Mouse (Mus musculus) embryonic facial prominence, embryonic 14.5 days (tissue): Measurements from ENCODE around the gene Rsad2. TPM values are rescaled to one million over a fixed set of nuclear protein-coding genes. Genes with fewer than 3 reads are reported as not detected.

Source experiments
- ATAC-seq: fragments of 200-750 bp; cut with Nextera tagmentation; 2 replicates; pipeline ENCODE4 v1.8.0; 2017; ENCODE audit warnings: low read depth, moderate number of reproducible peaks, moderate TSS enrichment
- DNase-seq: peaks from one replicate; pipeline ENCODE4 v3.0.0-alpha.2; 2015; ENCODE audit warnings: low spot score
- H3K27ac ChIP-seq: fragments of 300-500 bp; sonication (generic); replicated peaks from 2 replicates; pipeline ENCODE4 v1.5.1; 2014; ENCODE audit warnings: low read depth, mild to moderate bottlenecking, low read length, moderate library complexity
- H3K27me3 ChIP-seq: fragments of 300-500 bp; sonication (generic); replicated peaks from 2 replicates; pipeline ENCODE4 v1.6.1; 2014; ENCODE audit warnings: low read length; ENCODE audit not compliant: control insufficient read depth, insufficient read depth
- H3K36me3 ChIP-seq: fragments of 300-500 bp; sonication (generic); 2 replicates; pipeline ENCODE4 v1.6.1; 2014; ENCODE audit warnings: low read length, mixed read lengths; ENCODE audit not compliant: control insufficient read depth, insufficient read depth
- H3K4me1 ChIP-seq: fragments of 300-500 bp; sonication (generic); 2 replicates; pipeline ENCODE4 v1.6.1; 2014; ENCODE audit warnings: antibody characterized with exemption, low read length; ENCODE audit not compliant: control insufficient read depth, insufficient read depth
- H3K4me2 ChIP-seq: fragments of 300-500 bp; sonication (generic); 2 replicates; pipeline ENCODE4 v1.6.1; 2014; ENCODE audit warnings: low read depth, mild to moderate bottlenecking, low read length, moderate library complexity, mixed read lengths
- H3K4me3 ChIP-seq: fragments of 300-500 bp; sonication (generic); 2 replicates; pipeline ENCODE4 v1.5.1; 2014; ENCODE audit warnings: low read depth, mild to moderate bottlenecking, low read length
- H3K9ac ChIP-seq: fragments of 300-500 bp; sonication (generic); 2 replicates; pipeline ENCODE4 v1.6.1; 2014; ENCODE audit warnings: low read depth, mild to moderate bottlenecking, low read length, moderate library complexity, mixed read lengths
- H3K9me3 ChIP-seq: fragments of 300-500 bp; sonication (generic); 2 replicates; pipeline ENCODE4 v1.6.1; 2016; ENCODE audit warnings: low read length; ENCODE audit not compliant: control insufficient read depth
- WGBS: fragments of 180-500 bp; shearing (Covaris S2); extraction: QIAGEN DNeasy Blood & Tissue Kit; methylation state at CpG from one replicate; pipeline ENCODE4 v1.1.7; 2014; 5-methylcytosine and 5-hydroxymethylcytosine counted together
- microRNA-seq: library from miRNA; unstranded; fragments of <30 nt; microRNA quantifications from one replicate; pipeline ENCODE4, GENCODE M21; 2016; ENCODE audit warnings: borderline number of aligned reads
- polyA plus RNA-seq: library from polyadenylated mRNA; unstranded; fragments of >200 nt; fragmentation: Nextera tagmentation; extraction: Ambion mirVana; gene quantifications from 2 replicates; pipeline ENCODE4 v1.2.1, GENCODE M21; 2014

Gene Rsad2
- polyA plus RNA-seq, 1 experiment from 2014 or later, result 2.4 TPM

GRCm38 (mm10) chr12:26400762-26401161 lies 55.5 kb downstream of the Rsad2 start:
- Histone ChIP-seq H3K9ac (no peak overlapping the region), H3K4me3 (no peak overlapping the region), H3K27me3 (no peaks in the 10 kb centered on the region), H3K4me2 (no peak overlapping the region), H3K9me3 (no peaks in the 10 kb centered on the region), H3K36me3 (0 out of 2 replicates have a peak, but pooled peaks cover 12% of the 10 kb centered on the region), H3K4me1 (peaks cover 36% of the 10 kb centered on the region), H3K27ac (no peak overlapping the region)
- ATAC-seq, result no peak
- 95% methylated on average over 1 of the region's 1 CpGs for WGBS
- DNase-seq, result no peak

- no peak for DNase-seq
- Histone ChIP-seq H3K9me3 (no peaks in the 10 kb centered on the region), H3K4me1 (peaks cover 40% of the 10 kb centered on the region), H3K36me3 (0 out of 2 replicates have a peak, but pooled peaks cover 9% of the 10 kb centered on the region), H3K4me3 (no peak overlapping the region), H3K27ac (no peak overlapping the region), H3K9ac (no peak overlapping the region), H3K4me2 (no peak overlapping the region), H3K27me3 (no peaks in the 10 kb centered on the region)
- no peak for ATAC-seq
- WGBS, result 72% methylated on average over 6 of the region's 6 CpGs
Observed at GRCm38 (mm10) chr12:26399391-26399790, 56.9 kb downstream of the Rsad2 start.

DNA sequence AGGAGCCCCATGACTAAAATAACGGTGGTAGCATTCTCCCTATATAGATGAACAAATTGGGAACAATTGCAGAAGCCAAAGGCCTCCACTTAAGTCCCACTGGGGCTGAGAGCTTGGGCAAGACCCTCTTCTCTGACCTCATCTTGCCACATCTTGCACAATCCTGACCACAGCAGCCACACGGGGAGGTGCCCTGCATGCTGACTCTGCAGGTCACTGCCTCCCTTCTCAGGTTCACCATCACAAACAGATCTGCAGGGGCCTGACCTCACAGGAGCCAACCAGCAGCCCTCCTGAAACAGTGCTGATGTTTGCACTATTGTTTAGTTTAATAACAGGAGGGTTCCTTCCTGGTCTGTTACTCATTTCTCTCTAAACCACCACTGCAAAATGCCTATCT lies 57.7 kb downstream of the Rsad2 start:
- Histone ChIP-seq H3K27me3 (no peaks in the 10 kb centered on the region), H3K9me3 (no peaks in the 10 kb centered on the region), H3K36me3 (0 out of 2 replicates have a peak, but pooled peaks cover 6% of the 10 kb centered on the region), H3K27ac (no peak overlapping the region), H3K9ac (no peak overlapping the region), H3K4me1 (peaks cover 44% of the 10 kb centered on the region), H3K4me3 (no peak overlapping the region), H3K4me2 (no peak overlapping the region)
- WGBS, result 39% methylated on average over 2 of the region's 2 CpGs
- DNase-seq, result no peak
- ATAC-seq, result no peak

DNA sequence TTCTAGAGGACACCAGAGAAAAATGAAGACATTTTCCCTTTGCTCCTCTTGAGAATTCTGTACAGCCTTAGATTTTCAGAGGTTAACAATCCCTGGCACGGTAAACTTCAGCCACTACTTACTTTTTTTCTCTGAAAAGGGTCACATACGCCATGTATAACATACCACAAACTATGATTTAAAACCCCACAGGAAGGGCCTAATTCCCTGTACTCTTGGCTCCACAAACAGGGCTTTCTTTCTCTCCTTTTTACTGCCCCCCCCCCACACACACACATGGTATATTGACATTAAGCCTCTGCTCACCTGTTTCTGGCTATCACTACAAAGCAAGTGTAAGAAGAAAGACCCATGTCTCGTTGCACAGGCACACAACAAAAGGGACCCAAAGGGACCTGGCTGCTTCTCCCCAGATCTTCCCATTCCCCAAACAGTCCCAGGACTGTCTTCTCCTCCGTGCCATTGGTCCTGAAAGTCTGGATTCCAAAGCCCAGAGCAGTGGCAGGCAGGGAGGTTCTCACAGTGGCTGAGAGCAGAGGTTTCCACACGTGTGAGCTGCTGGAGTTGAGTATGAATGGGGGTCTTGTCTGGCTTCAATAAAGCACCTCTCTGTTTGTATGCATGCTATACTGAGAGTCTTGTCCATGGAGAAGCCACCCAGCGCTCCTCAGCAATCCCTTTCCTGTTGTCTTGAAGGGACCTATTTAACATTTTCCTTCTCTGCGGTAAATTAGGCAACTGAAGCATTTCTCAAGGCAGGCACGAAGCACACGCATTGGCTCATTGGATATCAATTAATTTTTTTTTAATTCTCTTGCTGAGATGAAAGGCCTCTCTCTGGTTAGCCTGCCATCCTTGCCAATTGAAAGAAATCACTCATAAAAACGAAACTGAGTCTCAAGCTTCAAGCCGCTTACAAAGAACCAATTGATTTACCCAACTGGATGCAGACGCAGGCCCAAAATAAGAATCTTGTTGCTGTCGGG lies 61.5 kb downstream of the Rsad2 start:
- H3K4me3 ChIP-seq, result no peak overlapping the region
- H3K36me3 ChIP-seq, result no peaks in the 10 kb centered on the region
- peak overlapping the region; percentile 19 for H3K4me2 ChIP-seq
- H3K9ac ChIP-seq, result 0 out of 2 replicates have a peak overlapping the region, but pooled peaks have one; percentile 10
- peaks cover 25% of the 10 kb centered on the region for H3K4me1 ChIP-seq
- 39% methylated on average over 13 of the region's 13 CpGs for WGBS
- no peaks in the 10 kb centered on the region for H3K9me3 ChIP-seq
- peak; percentile 51 for DNase-seq
- H3K27me3 ChIP-seq, result no peaks in the 10 kb centered on the region
- peak overlapping the region; percentile 81 for H3K27ac ChIP-seq
- peak; percentile 89 for ATAC-seq

DNA sequence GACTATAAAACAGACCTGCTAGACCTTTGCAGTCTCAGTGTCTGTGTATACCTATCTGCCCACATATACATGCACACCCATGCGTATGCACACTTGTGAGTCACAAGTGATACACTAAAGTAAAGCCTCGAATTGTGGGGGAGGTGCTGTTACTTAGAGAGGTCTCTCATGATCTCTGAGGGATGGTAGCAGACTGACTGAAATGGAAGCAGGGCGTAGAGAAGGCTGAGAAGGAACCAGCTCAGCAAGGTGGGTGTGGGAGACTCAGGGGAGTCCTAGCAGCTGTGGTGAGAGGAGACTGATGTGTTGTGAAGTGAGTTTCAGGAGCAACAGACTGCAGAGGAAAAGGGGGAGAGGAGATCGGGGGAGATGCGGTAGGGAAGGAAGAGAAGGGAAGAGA lies 63.0 kb downstream of the Rsad2 start:
- peaks cover 25% of the 10 kb centered on the region for H3K4me1 ChIP-seq
- ATAC-seq, result no peak

More for the DNA sequence above, 63.0 kb downstream of the Rsad2 start:
- Histone ChIP-seq H3K4me3 (no peak overlapping the region), H3K27me3 (no peaks in the 10 kb centered on the region), H3K9ac (no peak overlapping the region), H3K4me2 (no peak overlapping the region), H3K36me3 (peaks cover 11% of the 10 kb centered on the region), H3K9me3 (no peaks in the 10 kb centered on the region), H3K27ac (no peak overlapping the region)
- 66% methylated on average over 5 of the region's 5 CpGs for WGBS
- no peak for DNase-seq

Small RNA genes lying within 50 kb of the gene (microRNA-seq; reads per million reads assigned to microRNA genes)
- 1.2 reads per million for gene Mir6538

Other genes starting within 250 kb of the Rsad2 start
- gene Rnf144a, start 41.2 kb downstream of the Rsad2 start, polyA plus RNA-seq, result 24.8 and 31.7 TPM in 2 replicates
- gene Cmpk2, start 12.8 kb upstream of the Rsad2 start, polyA plus RNA-seq, result 7.2 and 10.3 TPM in 2 replicates